Mouse (Mus musculus): ENCODE measurements around the gene 6030498E09Rik. TPM values are rescaled to one million over a fixed set of nuclear protein-coding genes. Genes with fewer than 3 reads are reported as not detected.

6030498E09Rik gene
- polyA plus RNA-seq, 1 experiment from 2014 or later = not detected

GRCm38 (mm10) chrX:38816841-38817240, 44.4 kb downstream of the 6030498E09Rik start:
- Histone ChIP-seq H3K4me1 (ENCODE audit: control insufficient read depth, low read depth, low read length) (no peaks in the 10 kb centered on the region), H3K27me3 (ENCODE audit: control insufficient read depth, insufficient read depth, low read depth, low read length) (no peaks in the 10 kb centered on the region), H3K4me2 (ENCODE audit: low read depth, low read length) (no peak overlapping the region), H3K27ac (ENCODE audit: low read length) (no peak overlapping the region), H3K4me3 (ENCODE audit: low read depth, low read length) (no peak overlapping the region), H3K36me3 (ENCODE audit: control insufficient read depth, insufficient read depth) (no peaks in the 10 kb centered on the region), H3K9ac (ENCODE audit: low read depth, low read length) (no peak overlapping the region), H3K9me3 (replicated peaks; ENCODE audit: control insufficient read depth, low read length) (no peaks in the 10 kb centered on the region)
- WGBS (ENCODE audit: insufficient replicate concordance) = 57% methylated on average over 3 of the region's 3 CpGs
- ATAC-seq (ENCODE audit: low read depth) = no peak

- Histone ChIP-seq H3K9me3 (replicated peaks; ENCODE audit: control insufficient read depth, low read length) (no peaks in the 10 kb centered on the region; the same call in 1 of the 2 replicates), H3K9ac (ENCODE audit: low read depth, low read length) (no peak overlapping the region), H3K4me2 (ENCODE audit: low read depth, low read length) (no peak overlapping the region), H3K36me3 (ENCODE audit: control insufficient read depth, insufficient read depth) (no peaks in the 10 kb centered on the region), H3K4me3 (ENCODE audit: low read depth, low read length) (no peak overlapping the region), H3K27me3 (ENCODE audit: control insufficient read depth, insufficient read depth, low read depth, low read length) (no peaks in the 10 kb centered on the region), H3K27ac (ENCODE audit: low read length) (no peak overlapping the region), H3K4me1 (ENCODE audit: control insufficient read depth, low read depth, low read length) (no peaks in the 10 kb centered on the region)
- WGBS (ENCODE audit: insufficient replicate concordance) = 26% methylated on average over 1 of the region's 1 CpGs
- no peak for ATAC-seq (ENCODE audit: low read depth)
Measured at GRCm38 (mm10) chrX:38958571-38958970, 186.1 kb downstream of the 6030498E09Rik start.

- Histone ChIP-seq H3K27me3 (ENCODE audit: control insufficient read depth, insufficient read depth, low read depth, low read length) (no peaks in the 10 kb centered on the region), H3K9me3 (replicated peaks; ENCODE audit: control insufficient read depth, low read length) (no peaks in the 10 kb centered on the region), H3K36me3 (ENCODE audit: control insufficient read depth, insufficient read depth) (no peaks in the 10 kb centered on the region), H3K27ac (ENCODE audit: low read length) (no peak overlapping the region), H3K4me3 (ENCODE audit: low read depth, low read length) (no peak overlapping the region), H3K4me2 (ENCODE audit: low read depth, low read length) (no peak overlapping the region), H3K9ac (ENCODE audit: low read depth, low read length) (no peak overlapping the region), H3K4me1 (ENCODE audit: control insufficient read depth, low read depth, low read length) (no peaks in the 10 kb centered on the region)
- WGBS (ENCODE audit: insufficient replicate concordance) = 66% methylated on average over 5 of the region's 5 CpGs
- no peak for ATAC-seq (ENCODE audit: low read depth)
Measured at GRCm38 (mm10) chrX:38996265-38996664, 223.8 kb downstream of the 6030498E09Rik start.

Small RNA genes within 50 kb of the gene (microRNA-seq; reads per million reads assigned to microRNA genes)
- gene Gm25642 = not detected

Other genes starting within 250 kb of the 6030498E09Rik start
- 8.2 and 8.6 TPM in 2 replicates for gene Cul4b, start 196.5 kb upstream of the 6030498E09Rik start, polyA plus RNA-seq (2015; fragmentation: Nextera tagmentation; extraction: Ambion mirVana)
- gene Mcts1, start 172.1 kb upstream of the 6030498E09Rik start, polyA plus RNA-seq (2015; fragmentation: Nextera tagmentation; extraction: Ambion mirVana) = 31.5 and 39.6 TPM in 2 replicates
- gene C1galt1c1, start 137.6 kb upstream of the 6030498E09Rik start, polyA plus RNA-seq (2015; fragmentation: Nextera tagmentation; extraction: Ambion mirVana) = 10.0 and 12.0 TPM in 2 replicates

Measured in liver, embryonic 16.5 days (tissue).